Mouse (Mus musculus): Measurements from ENCODE around the gene Itpr2.

Gene Itpr2

DNA sequence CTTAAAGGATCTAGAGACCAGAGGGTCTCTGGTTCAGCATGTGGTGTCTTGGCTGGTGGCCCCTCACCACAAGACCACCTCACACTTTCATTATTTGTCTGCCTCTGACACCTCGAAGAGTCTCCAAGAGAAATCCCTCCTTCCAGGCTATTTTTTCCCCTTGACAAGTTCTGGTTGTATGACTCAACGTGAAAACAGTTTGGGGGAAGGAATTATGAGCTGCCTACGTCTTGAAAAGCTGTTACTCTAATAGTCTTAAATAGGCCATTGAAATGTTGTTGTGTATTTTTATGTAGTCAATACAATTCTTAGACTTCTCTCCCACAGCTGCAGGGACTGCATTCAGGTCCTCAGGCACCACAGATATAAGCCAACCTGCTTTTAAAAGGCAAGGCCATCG, 391.6 kb downstream of the Itpr2 start:
- in situ Hi-C loops (cut with MboI; ENCODE audit: unreplicated experiment in 2 of 2) = no loop called here

DNA sequence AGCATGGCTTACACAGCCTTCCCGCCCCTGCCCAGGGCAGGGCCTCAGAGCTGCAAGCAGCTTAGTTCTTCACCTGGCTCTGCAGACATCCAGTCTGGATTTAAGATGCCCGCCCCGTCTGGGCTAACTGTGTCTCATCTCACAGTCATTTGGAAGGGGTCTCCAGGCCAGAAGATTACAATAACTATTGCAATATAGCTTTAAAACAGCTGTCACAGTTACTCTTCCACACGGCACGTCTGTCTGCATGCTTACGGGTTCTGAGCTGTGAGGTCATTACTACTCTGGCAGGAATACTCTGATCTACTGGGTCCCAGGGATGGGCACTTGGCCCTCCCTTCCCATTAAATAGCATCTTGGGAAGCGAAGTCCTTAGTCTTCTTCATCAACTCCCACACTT, 393.3 kb downstream of the Itpr2 start:
- in situ Hi-C loops (cut with MboI; ENCODE audit: unreplicated experiment in 2 of 2) = no loop called here

DNA sequence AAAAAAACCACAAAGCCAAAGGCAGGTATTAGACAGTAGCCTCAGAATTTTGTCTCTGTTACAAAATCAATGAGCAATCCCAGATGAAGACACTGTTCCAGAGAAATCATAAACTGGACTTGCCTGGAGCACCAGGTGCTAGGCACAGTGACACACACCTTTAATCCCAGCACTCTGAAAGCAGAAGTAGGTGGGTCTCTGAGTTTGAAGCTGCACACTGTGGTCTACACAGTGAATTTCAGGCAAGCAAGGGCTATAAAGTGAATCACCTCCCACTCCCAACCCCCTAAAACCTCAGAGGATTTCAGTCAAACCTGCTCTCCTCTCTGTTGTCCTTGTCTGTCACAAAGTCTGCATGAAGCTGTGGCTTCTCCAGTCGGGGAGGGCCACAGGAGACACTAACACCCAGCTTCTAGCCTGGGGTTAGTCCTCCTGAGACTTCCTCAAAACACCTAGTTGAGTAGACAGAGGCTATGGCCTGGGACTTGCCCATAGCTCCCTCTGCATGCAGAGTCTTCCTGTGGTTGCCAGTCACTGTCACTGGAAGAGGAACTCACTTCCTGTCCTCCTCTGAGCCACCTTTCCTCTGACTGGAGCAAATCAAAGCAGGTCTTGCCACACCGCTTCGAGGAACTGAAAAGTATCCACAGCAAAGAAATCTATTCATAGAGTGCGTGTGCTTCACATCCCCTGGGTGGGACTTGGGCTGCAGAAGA, 394.7 kb downstream of the Itpr2 start:
- in situ Hi-C loops (cut with MboI; ENCODE audit: unreplicated experiment in 2 of 2) = no loop called here

DNA sequence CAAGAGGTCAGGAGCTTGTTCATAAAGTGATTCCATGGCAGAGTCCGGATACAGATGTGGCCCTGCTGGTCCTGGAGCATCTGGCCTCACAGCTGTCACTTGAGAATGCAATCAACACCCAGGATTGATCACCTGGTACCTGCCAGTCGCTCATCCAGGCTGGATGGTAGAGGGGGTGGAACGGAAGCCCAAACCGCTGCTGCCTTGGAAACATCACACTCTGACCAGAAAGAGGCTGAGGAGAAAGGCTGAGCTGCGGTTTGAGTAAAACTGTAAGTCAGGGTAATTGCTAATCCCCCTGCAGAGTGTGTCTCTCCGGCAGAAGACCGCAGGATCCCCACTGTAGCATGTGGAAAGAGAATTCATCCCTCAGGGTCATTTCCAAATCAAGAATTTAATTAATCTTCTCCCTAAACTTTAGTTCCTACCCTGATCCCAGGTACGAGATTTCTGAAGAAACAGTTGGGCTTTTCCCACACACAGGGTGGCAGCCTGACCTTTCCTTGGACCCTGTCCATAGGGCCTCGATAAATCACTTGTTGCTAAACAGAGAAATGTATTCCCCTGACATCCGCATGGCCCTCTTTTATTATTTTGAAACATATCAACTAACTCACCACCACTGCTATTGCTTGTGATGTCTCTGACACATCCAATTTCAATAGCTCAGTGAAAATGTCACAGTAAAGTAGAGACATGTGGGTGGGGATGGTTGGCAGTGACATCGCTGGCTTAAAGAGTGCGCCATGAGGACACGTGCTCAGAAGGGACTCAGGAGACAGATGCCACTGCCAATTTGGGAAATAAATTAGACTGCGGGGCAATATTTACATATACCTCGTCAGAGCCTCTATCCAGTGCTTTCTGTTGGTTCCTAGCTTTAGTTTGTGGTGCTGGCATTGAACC, 418.7 kb downstream of the Itpr2 start:
- in situ Hi-C loops (cut with MboI; ENCODE audit: unreplicated experiment in 2 of 2) = no loop called here

GRCm38 (mm10) chr6:146082476-146082875, 419.5 kb downstream of the Itpr2 start:
- in situ Hi-C loops (cut with MboI; ENCODE audit: unreplicated experiment in 2 of 2) = no loop called here

- in situ Hi-C loops (cut with MboI; ENCODE audit: unreplicated experiment in 2 of 2) = no loop called here
These were observed 420.4 kb downstream of the Itpr2 start for GRCm38 (mm10) chr6:146081578-146081977.

DNA sequence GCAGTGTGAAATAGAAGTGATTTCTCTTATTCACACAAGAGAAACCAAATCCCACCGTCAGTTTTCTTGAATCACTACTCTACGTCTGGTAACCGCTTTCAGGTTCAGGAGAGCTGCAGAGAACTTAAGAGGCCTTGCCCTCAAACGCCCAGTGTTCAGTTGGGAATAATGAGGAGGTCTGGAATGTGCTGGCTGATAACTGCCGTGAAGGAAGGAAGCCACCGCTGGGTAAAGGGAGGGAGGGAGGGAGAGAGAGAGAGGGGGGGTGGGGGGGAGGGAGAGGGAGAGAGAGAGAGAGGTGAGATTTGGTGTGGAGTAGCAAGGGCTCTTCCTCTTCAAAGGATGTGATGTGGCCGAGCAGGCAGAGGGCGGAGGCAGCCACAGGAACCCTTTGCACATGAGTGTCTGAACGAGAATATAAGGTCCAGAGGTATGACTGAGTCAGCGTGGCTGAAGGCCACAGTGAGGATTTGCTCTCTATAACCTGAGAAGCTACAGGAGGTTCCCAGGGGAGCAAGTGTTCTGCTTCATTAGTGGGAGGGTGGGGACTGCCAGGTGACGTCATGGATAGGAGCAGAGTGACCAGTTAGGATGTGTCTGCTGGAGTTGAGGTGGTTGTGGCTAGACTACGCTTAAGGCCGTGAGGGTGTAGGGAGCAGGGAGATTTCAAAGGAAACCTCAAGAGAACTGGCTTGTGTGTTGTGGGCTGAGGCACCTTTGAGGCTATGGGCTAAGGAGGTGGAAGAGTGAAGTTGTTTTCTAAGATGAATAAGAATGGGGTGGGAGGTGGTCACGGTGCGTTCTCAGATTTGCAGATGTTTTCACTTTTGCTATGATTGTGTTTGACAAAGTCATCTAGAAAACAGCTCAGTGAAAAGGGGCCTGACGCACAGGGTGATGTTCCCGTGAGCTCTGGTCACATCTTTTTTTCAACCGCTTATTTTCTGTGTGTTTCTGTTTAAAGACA, 421.2 kb downstream of the Itpr2 start:
- in situ Hi-C loops (cut with MboI; ENCODE audit: unreplicated experiment in 2 of 2) = no loop called here

DNA sequence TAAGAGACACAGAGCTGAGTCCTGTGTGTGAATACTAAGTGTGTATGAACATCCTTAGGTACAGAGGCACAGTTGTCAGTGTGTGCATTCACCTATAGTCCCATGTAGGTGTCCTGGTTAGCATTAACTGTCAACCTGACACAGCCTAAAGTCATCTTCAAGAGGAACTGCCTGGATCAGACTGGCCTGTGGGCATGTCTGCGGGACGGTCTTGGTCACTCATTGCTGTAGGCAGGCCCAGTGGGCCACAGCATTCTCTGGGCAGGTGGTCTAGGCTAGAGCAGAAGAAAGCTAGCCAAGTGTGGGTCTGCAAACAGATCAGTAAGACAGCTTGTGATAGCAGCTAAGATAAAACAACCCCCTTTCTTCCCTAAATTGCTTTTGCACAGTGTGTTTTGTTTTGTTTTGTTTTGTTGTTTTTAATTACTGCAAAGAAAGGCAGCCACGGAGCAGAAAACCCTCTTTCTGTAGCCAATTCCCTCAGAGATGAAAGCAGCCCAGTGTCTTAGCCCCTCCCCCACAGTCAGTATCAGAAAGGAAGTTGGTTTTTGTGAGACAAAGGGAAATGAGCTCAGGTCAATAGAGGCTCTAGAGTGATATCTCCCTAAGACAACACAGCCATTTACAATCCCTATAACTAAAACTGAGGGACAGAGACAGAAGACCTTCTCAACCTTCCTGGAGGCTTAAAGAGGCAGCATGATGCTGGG, 422.1 kb downstream of the Itpr2 start:
- in situ Hi-C loops (cut with MboI; ENCODE audit: unreplicated experiment in 2 of 2) = no loop called here

DNA sequence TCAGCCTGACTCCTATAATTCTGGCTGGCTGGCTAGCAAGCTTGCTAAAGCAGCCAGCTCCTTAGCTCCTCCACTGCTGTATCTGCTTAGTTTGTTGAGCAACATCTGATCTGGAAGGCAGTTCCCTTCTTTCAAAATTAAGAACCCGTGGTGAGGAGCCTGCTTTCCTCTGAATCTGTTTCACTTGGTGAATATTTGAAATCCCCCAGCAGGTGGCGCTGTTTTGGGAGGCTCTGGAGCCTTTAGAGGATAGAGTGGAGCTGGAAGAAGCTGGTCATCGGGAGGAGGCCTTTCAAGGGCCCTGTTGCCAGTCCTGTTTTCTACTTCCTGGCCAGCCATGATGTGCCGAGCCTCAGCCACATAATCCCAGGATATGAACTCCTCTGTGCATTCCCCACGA, 422.8 kb downstream of the Itpr2 start:
- in situ Hi-C loops (cut with MboI; ENCODE audit: unreplicated experiment in 2 of 2) = no loop called here

DNA sequence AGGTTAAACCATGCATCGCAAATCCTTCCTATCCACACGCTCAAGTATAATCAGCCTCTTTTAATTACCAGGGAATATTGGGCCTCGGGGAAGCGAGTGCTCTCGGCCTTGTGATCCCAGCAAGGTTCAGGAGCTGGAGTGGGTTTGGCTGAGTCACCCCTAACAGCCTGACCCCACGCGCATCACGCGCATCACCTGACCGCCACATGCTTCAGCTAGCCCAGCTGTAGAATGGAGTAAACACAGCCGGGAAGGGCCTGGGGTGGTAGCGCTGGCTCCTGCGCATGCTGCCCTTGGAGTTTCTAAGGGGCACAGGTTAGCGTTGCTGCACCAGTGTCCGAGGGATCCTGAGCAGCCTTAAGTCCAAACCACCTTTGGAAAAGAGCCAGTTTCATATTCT, 423.9 kb downstream of the Itpr2 start:
- in situ Hi-C loops (cut with MboI; ENCODE audit: unreplicated experiment in 2 of 2) = no loop called here

DNA sequence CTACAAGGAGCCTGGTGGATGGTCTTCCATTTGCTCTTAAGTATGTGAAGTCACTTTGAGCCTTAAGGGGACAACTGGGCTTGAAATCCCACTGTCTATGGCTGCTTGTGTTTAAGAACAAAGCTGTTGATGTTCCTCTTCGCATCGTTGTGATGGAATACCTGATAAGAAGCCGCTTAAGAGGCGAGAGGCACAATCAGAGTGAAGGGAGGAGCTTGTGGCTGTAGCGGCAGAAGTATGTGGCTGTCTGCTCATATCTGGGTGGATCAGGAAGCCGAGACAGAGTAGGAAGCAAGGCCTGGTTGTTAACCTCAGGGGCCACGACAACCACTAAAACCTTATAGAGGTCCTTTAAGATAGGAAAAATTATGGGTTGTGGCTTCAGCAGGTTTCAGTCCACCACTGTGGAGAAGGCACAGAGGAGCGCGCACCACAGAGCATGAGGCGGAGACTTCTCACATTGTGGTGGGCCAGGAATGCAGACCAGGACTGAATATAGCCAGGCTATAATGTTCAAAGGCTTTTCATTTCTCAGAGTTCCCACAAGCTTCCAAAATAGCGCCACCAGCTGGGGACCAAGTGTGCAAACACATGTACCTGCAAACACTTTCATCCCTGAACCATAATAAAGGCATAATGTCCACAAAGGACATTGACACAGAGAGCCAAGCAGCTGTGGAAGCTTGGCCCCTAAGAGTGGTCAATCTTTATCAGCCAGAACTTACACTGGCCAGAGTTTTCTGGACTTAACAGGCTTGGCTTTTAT, 424.7 kb downstream of the Itpr2 start:
- in situ Hi-C loops (cut with MboI; ENCODE audit: unreplicated experiment in 2 of 2) = no loop called here

- in situ Hi-C loops (cut with MboI; ENCODE audit: unreplicated experiment in 2 of 2) = no loop called here
These were observed 429.2 kb downstream of the Itpr2 start for GRCm38 (mm10) chr6:146072842-146073241.

- in situ Hi-C loops (cut with MboI; ENCODE audit: unreplicated experiment in 2 of 2) = no loop called here
These were observed 430.1 kb downstream of the Itpr2 start for GRCm38 (mm10) chr6:146071883-146072282.

Measured in v-Abl transformed pro-B cells (cell line).